Mouse (Mus musculus) E14TG2a.4 (cell line): ENCODE measurements around the gene Itgam.

Experiments used
- CTCF ChIP-seq: conservative IDR thresholded peaks from 2 replicates; pipeline ENCODE4 v1.5.1; 2014; ENCODE audit warnings: low read length
- NANOG ChIP-seq: IDR thresholded peaks from 2 replicates; pipeline ENCODE4 v1.6.1; 2014; ENCODE audit warnings: borderline replicate concordance, low read length, mixed read lengths

DNA sequence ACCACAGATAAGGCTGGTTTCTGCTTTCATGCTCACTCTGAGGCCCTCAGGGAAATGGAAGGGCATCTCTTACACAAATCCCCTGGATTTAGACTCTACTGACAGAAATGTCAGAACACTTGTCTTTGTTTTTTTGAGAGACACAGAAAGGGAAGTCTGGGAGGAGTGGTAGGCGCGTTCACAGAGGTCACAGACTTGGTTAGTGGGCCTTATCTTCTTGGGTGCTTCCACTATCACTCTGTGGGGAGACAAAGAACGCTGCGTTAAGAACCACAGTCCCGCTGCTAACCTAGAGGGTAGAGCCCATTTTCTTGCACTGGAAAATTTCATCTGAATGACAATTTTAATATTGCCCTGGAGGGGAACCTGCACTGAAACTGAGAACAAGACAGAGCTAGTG lies 69.7 kb downstream of the Itgam start:
- no peak for TF ChIP-seq CTCF
- no peak for TF ChIP-seq NANOG
